ENCODE assay signal across 8 mouse cellular contexts in genomic region chr2:167502554-167503252, GRCm38 (mm10). TPM values are rescaled to one million over a fixed set of nuclear protein-coding genes. Genes with fewer than 3 reads are reported as not detected.
DNase-seq lines count a peak whose midpoint lies in the region; ATAC-seq lines count a peak whose summit lies in the region.

No protein-coding gene starts in this region.

- ATAC-seq in lung, embryonic 15.5 days (ENCODE audit: borderline replicate concordance, extremely low read depth, low FRiP score, low TSS enrichment), result no peak
- 0 out of 2 replicates have a peak, but pooled peaks have one; percentile 1 for ATAC-seq in embryonic facial prominence, embryonic 11.5 days (replicated peaks; ENCODE audit: insufficient number of reproducible peaks, low FRiP score, low TSS enrichment, low read depth)
- peak; percentile 67 for ATAC-seq in hindbrain, embryonic 15.5 days (ENCODE audit: low FRiP score, low read depth)
- no peak for ATAC-seq in midbrain, embryonic 12.5 days (ENCODE audit: low FRiP score, low read depth)

- H3K36me3 ChIP-seq in lung, embryonic 15.5 days, result peaks cover 9% of the 10 kb centered on the region
- H3K36me3 ChIP-seq in embryonic facial prominence, embryonic 11.5 days (replicated peaks; ENCODE audit: control insufficient read depth, insufficient read depth, low read depth, low read length), result no peaks in the 10 kb centered on the region; the same call in 1 of the 2 replicates
- H3K36me3 ChIP-seq in hindbrain, embryonic 15.5 days, result peaks cover 4% of the 10 kb centered on the region; the same call in 1 of the 2 replicates
- peaks cover 15% of the 10 kb centered on the region for H3K36me3 ChIP-seq in midbrain, embryonic 12.5 days

- no peaks in the 10 kb centered on the region for H3K9me3 ChIP-seq in lung, embryonic 15.5 days
- H3K9me3 ChIP-seq in embryonic facial prominence, embryonic 11.5 days (replicated peaks; ENCODE audit: control insufficient read depth, low read length), result no peaks in the 10 kb centered on the region
- no peaks in the 10 kb centered on the region for H3K9me3 ChIP-seq in hindbrain, embryonic 15.5 days
- no peaks in the 10 kb centered on the region for H3K9me3 ChIP-seq in midbrain, embryonic 12.5 days

- peak overlapping the region; percentile 87 for H3K4me2 ChIP-seq in lung, embryonic 15.5 days
- peak overlapping the region; percentile 21 for H3K4me2 ChIP-seq in embryonic facial prominence, embryonic 11.5 days (ENCODE audit: low read depth, low read length)
- peak overlapping the region; percentile 90 for H3K4me2 ChIP-seq in hindbrain, embryonic 15.5 days
- H3K4me2 ChIP-seq in midbrain, embryonic 12.5 days (replicated peaks), result peak overlapping the region; percentile 92

- peak overlapping the region; percentile 80 for H3K27ac ChIP-seq in lung, embryonic 15.5 days
- H3K27ac ChIP-seq in embryonic facial prominence, embryonic 11.5 days (replicated peaks; ENCODE audit: low read depth, low read length), result no peak overlapping the region
- H3K27ac ChIP-seq in hindbrain, embryonic 15.5 days (replicated peaks), result peak overlapping the region; percentile 89
- 0 out of 2 replicates have a peak overlapping the region, but pooled peaks have one; percentile 80 for H3K27ac ChIP-seq in midbrain, embryonic 12.5 days (replicated peaks)

- peaks cover 40% of the 10 kb centered on the region for H3K4me1 ChIP-seq in lung, embryonic 15.5 days
- no peaks in the 10 kb centered on the region; the same call in 1 of the 2 replicates for H3K4me1 ChIP-seq in embryonic facial prominence, embryonic 11.5 days (ENCODE audit: control insufficient read depth, insufficient read depth, low read length)
- H3K4me1 ChIP-seq in hindbrain, embryonic 15.5 days (replicated peaks), result peaks cover 37% of the 10 kb centered on the region
- H3K4me1 ChIP-seq in midbrain, embryonic 12.5 days, result peaks cover 28% of the 10 kb centered on the region

- no peak for DNase-seq in lung, postnatal 25 days (ENCODE audit: low spot score)
- DNase-seq in embryonic facial prominence, embryonic 11.5 days (ENCODE audit: low spot score), result no peak
- no peak for DNase-seq in layer of hippocampus, adult 8-10 months (ENCODE audit: low spot score in 2 of 2)
- DNase-seq in adrenal gland, adult 18-20 months (ENCODE audit: low spot score in 2 of 2), result no peak
- DNase-seq in frontal cortex, postnatal 25 days (ENCODE audit: low spot score in 2 of 2), result no peak

- 38% methylated on average over 13 of the region's 13 CpGs for WGBS in lung, embryonic 15.5 days
- WGBS in embryonic facial prominence, embryonic 11.5 days, result 47% methylated on average over 13 of the region's 13 CpGs
- 48% methylated on average over 13 of the region's 13 CpGs for WGBS in hindbrain, embryonic 15.5 days
- WGBS in midbrain, embryonic 12.5 days, result 54% methylated on average over 13 of the region's 13 CpGs

- no peaks in the 10 kb centered on the region for H3K27me3 ChIP-seq in lung, embryonic 15.5 days
- H3K27me3 ChIP-seq in embryonic facial prominence, embryonic 11.5 days (ENCODE audit: control insufficient read depth, insufficient read depth, low read length), result no peaks in the 10 kb centered on the region
- H3K27me3 ChIP-seq in hindbrain, embryonic 15.5 days, result no peaks in the 10 kb centered on the region
- no peaks in the 10 kb centered on the region for H3K27me3 ChIP-seq in midbrain, embryonic 12.5 days

- peak overlapping the region; percentile 85; the same call in 1 of the 2 replicates for H3K9ac ChIP-seq in lung, embryonic 15.5 days
- no peak overlapping the region for H3K9ac ChIP-seq in embryonic facial prominence, embryonic 11.5 days (replicated peaks; ENCODE audit: low read length)
- H3K9ac ChIP-seq in hindbrain, embryonic 15.5 days, result 0 out of 2 replicates have a peak overlapping the region, but pooled peaks have one; percentile 19
- H3K9ac ChIP-seq in midbrain, embryonic 12.5 days (replicated peaks), result peak overlapping the region; percentile 95

- peak overlapping the region; percentile 89 for H3K4me3 ChIP-seq in lung, embryonic 15.5 days
- peak overlapping the region; percentile 76 for H3K4me3 ChIP-seq in embryonic facial prominence, embryonic 11.5 days (ENCODE audit: low read depth, low read length)
- peak overlapping the region; percentile 85 for H3K4me3 ChIP-seq in hindbrain, embryonic 15.5 days
- peak overlapping the region; percentile 95 for H3K4me3 ChIP-seq in midbrain, embryonic 12.5 days

RNA-seq across cellular contexts. Expression of gene Spata2, which starts 10.0 kb away (rescaled TPM):
- polyA plus RNA-seq in lung, embryonic 15.5 days (2015; fragmentation: Nextera tagmentation; extraction: Ambion mirVana), result 12.3 and 15.7 TPM in 2 replicates
- polyA plus RNA-seq in embryonic facial prominence, embryonic 11.5 days (2014; fragmentation: Nextera tagmentation; extraction: Ambion mirVana), result 12.1 and 13.1 TPM in 2 replicates
- polyA plus RNA-seq in hindbrain, embryonic 15.5 days (2015; fragmentation: Nextera tagmentation; extraction: Ambion mirVana), result 30.7 and 33.4 TPM in 2 replicates
- 21.3 and 23.6 TPM in 2 replicates for polyA plus RNA-seq in midbrain, embryonic 12.5 days (2016; fragmentation: Nextera tagmentation; extraction: Ambion mirVana)
- total RNA-seq in layer of hippocampus, adult 8-10 months (2022), result 10 to 100 TPM; 70.1 to 86.1 (median 77.0) TPM
- total RNA-seq in adrenal gland, adult 18-20 months (2021), result 10 to 100 TPM; 41.1 to 42.8 TPM

RNA-seq across cellular contexts. Expression of gene Rnf114, which starts 10.3 kb away (rescaled TPM):
- polyA plus RNA-seq in lung, embryonic 15.5 days (2015; fragmentation: Nextera tagmentation; extraction: Ambion mirVana), result 99.8 and 102 TPM in 2 replicates
- polyA plus RNA-seq in embryonic facial prominence, embryonic 11.5 days (2014; fragmentation: Nextera tagmentation; extraction: Ambion mirVana), result 113 and 119 TPM in 2 replicates
- polyA plus RNA-seq in hindbrain, embryonic 15.5 days (2015; fragmentation: Nextera tagmentation; extraction: Ambion mirVana), result 112 and 115 TPM in 2 replicates
- polyA plus RNA-seq in midbrain, embryonic 12.5 days (2016; fragmentation: Nextera tagmentation; extraction: Ambion mirVana), result 135 and 137 TPM in 2 replicates
- total RNA-seq in layer of hippocampus, adult 8-10 months (2022), result 10 to 100 TPM; 52.1 to 56.4 (median 52.9) TPM
- 100 to 1,000 TPM in 1 of 2 experiments, 10 to 100 TPM in 1; 88.3 to 103 TPM for total RNA-seq in adrenal gland, adult 18-20 months (2021)

RNA-seq across cellular contexts. Expression of gene Snai1, which starts 35.3 kb away (rescaled TPM):
- polyA plus RNA-seq in lung, embryonic 15.5 days (2015; fragmentation: Nextera tagmentation; extraction: Ambion mirVana), result 107 and 109 TPM in 2 replicates
- 66.8 and 76.2 TPM in 2 replicates for polyA plus RNA-seq in embryonic facial prominence, embryonic 11.5 days (2014; fragmentation: Nextera tagmentation; extraction: Ambion mirVana)
- polyA plus RNA-seq in hindbrain, embryonic 15.5 days (2015; fragmentation: Nextera tagmentation; extraction: Ambion mirVana), result 5.9 and 6.6 TPM in 2 replicates
- polyA plus RNA-seq in midbrain, embryonic 12.5 days (2016; fragmentation: Nextera tagmentation; extraction: Ambion mirVana), result 15.3 and 24.6 TPM in 2 replicates
- 1 to 10 TPM in 1 of 4 experiments, under 1 TPM in 3; 0.28 to 1.1 (median 0.53) TPM for total RNA-seq in layer of hippocampus, adult 8-10 months (2022)
- total RNA-seq in adrenal gland, adult 18-20 months (2021), result 1 to 10 TPM; 6.3 to 8.8 TPM

Comparison
In these comparisons a context has a peak if more than half of its experiments do, and no peak if none do; other contexts are left out.
1. ATAC-seq: peak in embryonic facial prominence, embryonic 11.5 days (single experiment) and hindbrain, embryonic 15.5 days (single experiment); none in lung, embryonic 15.5 days (single experiment) and midbrain, embryonic 12.5 days (single experiment).
2. H3K4me2 ChIP-seq: peak in every context shown above with its lines; median percentile 92 in midbrain, embryonic 12.5 days; 90 in hindbrain, embryonic 15.5 days; 87 in lung, embryonic 15.5 days; 21 in embryonic facial prominence, embryonic 11.5 days.
3. Peak in every context shown above with its lines, with median percentiles within 50 percentile points of each other: H3K4me3 ChIP-seq.